Mouse (Mus musculus) effector memory CD4-positive, alpha-beta T cell, adult 7 months (primary cell): ENCODE data around the gene Uba6. TPM values are rescaled to one million over a fixed set of nuclear protein-coding genes. Genes with fewer than 3 reads are reported as not detected.

Source experiments
- polyA plus RNA-seq: library from polyadenylated mRNA; unstranded; fragments of 100-300 nt; shearing (Covaris generic); gene quantifications from one replicate; pipeline ENCODE4 v1.2.1, GENCODE M21; 2017

Gene Uba6
- 26.2 TPM for polyA plus RNA-seq

GRCm38 (mm10) chr5:86172449-86173161, at the start of gene Uba6:
Gene Uba6, minus strand, starts transcription at chr5:86172803.

GRCm38 (mm10) chr5:86197801-86198200, 25.2 kb upstream of the Uba6 start, which contains the start of gene Gnrhr:
Gene Gnrhr, minus strand, starts transcription at chr5:86197901.

GRCm38 (mm10) chr5:86071538-86071937, 101.1 kb downstream of the Uba6 start, which contains the start of gene Stap1:
Gene Stap1, plus strand, starts transcription at chr5:86071746.

GRCm38 (mm10) chr5:86065101-86065875, 107.3 kb downstream of the Uba6 start, which contains the start of gene Cenpc1:
Gene Cenpc1, minus strand, starts transcription at chr5:86065583.

Other genes with a start within 250 kb of the Uba6 start
- 13.7 TPM for gene Cenpc1, start 107.2 kb downstream of the Uba6 start, polyA plus RNA-seq
- 82.8 TPM for gene Stap1, start 101.1 kb downstream of the Uba6 start, polyA plus RNA-seq
- gene Gnrhr, start 25.1 kb upstream of the Uba6 start, polyA plus RNA-seq = not detected
- not detected for gene Tmprss11c, start 116.5 kb upstream of the Uba6 start, polyA plus RNA-seq
- gene Tmprss11d, start 200.6 kb upstream of the Uba6 start, polyA plus RNA-seq = 0.17 TPM